Comparison of ENCODE assay signal across 8 mouse cellular contexts in the genomic region with DNA sequence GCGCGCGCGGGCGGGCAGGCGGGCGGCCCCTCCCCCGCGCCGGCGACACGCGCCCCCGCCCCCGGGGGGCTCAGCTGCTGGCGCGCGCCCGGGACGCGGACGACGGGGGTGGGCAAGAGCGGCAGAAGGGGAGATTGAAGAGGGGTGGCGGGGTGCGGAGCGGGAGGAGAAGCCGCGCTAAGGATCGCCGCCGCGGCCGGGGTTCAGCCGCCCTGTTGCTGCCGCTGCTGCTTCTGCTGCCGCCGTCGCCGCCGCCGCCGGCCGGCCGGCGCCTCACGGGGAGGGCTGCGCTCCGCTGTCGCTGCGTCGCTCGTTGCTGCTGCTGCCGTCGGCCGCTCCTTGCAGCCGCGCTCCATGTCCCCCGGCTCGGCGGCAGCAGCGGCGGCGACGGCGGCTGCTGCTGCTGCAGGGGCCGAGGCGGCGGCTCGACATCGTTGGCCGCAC. TPM values are rescaled to one million over a fixed set of nuclear protein-coding genes. Genes with fewer than 3 reads are reported as not detected.
DNase-seq lines count a peak whose midpoint lies in the region.

No protein-coding gene starts in this region.

- peaks cover 24% of the 10 kb centered on the region for H3K4me1 ChIP-seq in hindbrain, embryonic 10.5 days (replicated peaks)

- no peaks in the 10 kb centered on the region for H3K9me3 ChIP-seq in hindbrain, embryonic 10.5 days

- H3K4me3 ChIP-seq in hindbrain, embryonic 10.5 days, result peak overlapping the region; percentile 72

- DNase-seq in gastrocnemius, postnatal 10 days, result peak; percentile 25
- no peak for DNase-seq in gastrocnemius, adult 8-10 months (ENCODE audit: low spot score in 2 of 2)
- DNase-seq in right cerebral cortex, postnatal 10 days (ENCODE audit: low spot score in 2 of 2), result peak; percentile 56 to 64
- no peak for DNase-seq in right cerebral cortex, postnatal 36 days (ENCODE audit: low spot score in 2 of 2)
- no peak for DNase-seq in hindbrain, embryonic 10.5 days (ENCODE audit: low spot score)
- peak; percentile 2 for DNase-seq in lung, postnatal 14 days
- no peak for DNase-seq in yolk sac, embryonic 10.5 days (ENCODE audit: low spot score)
- no peak for DNase-seq in urinary bladder, postnatal 14 days (ENCODE audit: low spot score)

- peaks cover 28% of the 10 kb centered on the region for H3K27me3 ChIP-seq in hindbrain, embryonic 10.5 days (ENCODE audit: insufficient read depth, poor library complexity, severe bottlenecking)

- H3K27ac ChIP-seq in hindbrain, embryonic 10.5 days, result peak overlapping the region; percentile 80

- WGBS in hindbrain, embryonic 10.5 days, result 2% methylated on average over 71 of the region's 72 CpGs

- no peaks in the 10 kb centered on the region for H3K36me3 ChIP-seq in hindbrain, embryonic 10.5 days

RNA-seq across cellular contexts. Expression of a gene that starts 0.3 kb away (rescaled TPM):
- total RNA-seq in gastrocnemius, postnatal 10 days (2021), result 1 to 10 TPM; 3.9 to 4.0 TPM
- total RNA-seq in gastrocnemius, adult 8-10 months (2022), result 1 to 10 TPM; 1.7 to 3.6 (median 2.4) TPM
- 12.2 and 14.1 TPM in 2 replicates for polyA plus RNA-seq in hindbrain, embryonic 10.5 days (2016; fragmentation: Nextera tagmentation; extraction: Ambion mirVana)

Comparison
In these comparisons a context has a peak if more than half of its experiments do, and no peak if none do; other contexts are left out.
1. DNase-seq: peak in gastrocnemius, postnatal 10 days (single experiment), right cerebral cortex, postnatal 10 days (2 of 2) and lung, postnatal 14 days (single experiment); none in gastrocnemius, adult 8-10 months (0 of 2), right cerebral cortex, postnatal 36 days (0 of 2), hindbrain, embryonic 10.5 days (single experiment), yolk sac, embryonic 10.5 days (single experiment) and urinary bladder, postnatal 14 days (single experiment).